Mouse (Mus musculus) heart, postnatal 0 days (tissue): ENCODE results near the gene Creg2. TPM values are rescaled to one million over a fixed set of nuclear protein-coding genes. Genes with fewer than 3 reads are reported as not detected.
"Not testable (repeated sequence)": the region's sequence is repeated elsewhere in the genome, so short reads cannot be mapped to it uniquely, and the experiment has no call there.

Experiments used
- ATAC-seq: fragments of 200-750 bp; cut with Nextera tagmentation; 2 replicates; pipeline ENCODE4 v1.8.0; 2017; ENCODE audit warnings: low read depth, moderate number of reproducible peaks, moderate library complexity; ENCODE audit not compliant: insufficient read depth
- DNase-seq: peaks from one replicate; pipeline ENCODE4 v3.0.0-alpha.2; 2016; ENCODE audit warnings: low spot score
- H3K27ac ChIP-seq: fragments of 300-500 bp; sonication (generic); 2 replicates; pipeline ENCODE4 v1.5.1; 2014; ENCODE audit warnings: low read depth, mild to moderate bottlenecking
- H3K27me3 ChIP-seq: fragments of 300-500 bp; sonication (generic); 2 replicates; pipeline ENCODE4 v1.6.1; 2014; ENCODE audit warnings: low read length, mixed read lengths; ENCODE audit not compliant: control insufficient read depth, insufficient read depth
- H3K36me3 ChIP-seq: fragments of 300-500 bp; sonication (generic); replicated peaks from 2 replicates; pipeline ENCODE4 v1.6.1; 2014; ENCODE audit warnings: low read length, mixed read lengths; ENCODE audit not compliant: control insufficient read depth, insufficient read depth
- H3K4me1 ChIP-seq: fragments of 300-500 bp; sonication (generic); 2 replicates; pipeline ENCODE4 v1.6.1; 2014; ENCODE audit warnings: antibody characterized with exemption; ENCODE audit not compliant: control insufficient read depth, insufficient read depth
- H3K4me2 ChIP-seq: fragments of 300-500 bp; sonication (generic); 2 replicates; pipeline ENCODE4 v1.6.1; 2014; ENCODE audit warnings: low read depth, mild to moderate bottlenecking, low read length, moderate library complexity
- H3K4me3 ChIP-seq: fragments of 300-500 bp; sonication (generic); 2 replicates; pipeline ENCODE4 v1.5.1; 2014; ENCODE audit warnings: low read depth, low read length
- H3K9ac ChIP-seq: fragments of 300-500 bp; sonication (generic); replicated peaks from 2 replicates; pipeline ENCODE4 v1.6.1; 2014; ENCODE audit warnings: low read depth, low read length, mixed read lengths
- H3K9me3 ChIP-seq: fragments of 300-500 bp; sonication (generic); replicated peaks from 2 replicates; pipeline ENCODE4 v1.6.1; 2016; ENCODE audit warnings: low read length; ENCODE audit not compliant: control insufficient read depth
- CTCF ChIP-seq: IDR thresholded peaks from 2 replicates; pipeline ENCODE4 v1.5.1; 2016; ENCODE audit warnings: antibody characterized with exemption, control low read depth, low read depth
- EP300 ChIP-seq: IDR thresholded peaks from 2 replicates; pipeline ENCODE4 v1.6.1; 2016; ENCODE audit warnings: antibody characterized with exemption, low read depth
- WGBS: fragments of 180-500 bp; shearing (Covaris S2); extraction: QIAGEN DNeasy Blood & Tissue Kit; methylation state at CpG from one replicate; pipeline ENCODE4 v1.1.7; 2014; 5-methylcytosine and 5-hydroxymethylcytosine counted together
- polyA plus RNA-seq: library from polyadenylated mRNA; unstranded; fragments of >200 nt; fragmentation: Nextera tagmentation; extraction: Ambion mirVana; gene quantifications from 2 replicates; pipeline ENCODE4 v1.2.1, GENCODE M21; 2015
- total RNA-seq: library from RNA; depleted of rRNA; stranded (reverse); fragments of >200 nt; gene quantifications from 2 replicates; pipeline ENCODE4 v1.2.3, GENCODE M21; 2014; ENCODE audit warnings: low replicate concordance

The Creg2 gene
- total and polyA plus RNA-seq, 2 experiments from 2014 or later = 0.03 TPM; not detected in 1

- WGBS = 66% methylated on average over 4 of the region's 4 CpGs
Observed at GRCm38 (mm10) chr1:39592090-39592489, 59.2 kb downstream of the Creg2 start.

GRCm38 (mm10) chr1:39591557-39591956 lies 59.7 kb downstream of the Creg2 start:
- H3K9ac ChIP-seq, DNase-seq, H3K4me1 ChIP-seq, H3K27ac ChIP-seq, H3K36me3 ChIP-seq, H3K9me3 ChIP-seq, H3K4me3 ChIP-seq, ATAC-seq, H3K27me3 ChIP-seq, H3K4me2 ChIP-seq: not testable (repeated sequence)
- 61% methylated on average over 1 of the region's 1 CpGs for WGBS

More at GRCm38 (mm10) chr1:39592090-39592489, 59.2 kb downstream of the Creg2 start:
- H3K9me3 ChIP-seq = no peaks in the 10 kb centered on the region
- DNase-seq (no peak), ATAC-seq (no peak)
- no peak overlapping the region for H3K9ac ChIP-seq
- no peaks in the 10 kb centered on the region for H3K4me1 ChIP-seq
- no peak overlapping the region for H3K27ac ChIP-seq
- H3K4me3 ChIP-seq = no peak overlapping the region
- H3K36me3 ChIP-seq = no peaks in the 10 kb centered on the region
- H3K27me3 ChIP-seq = no peaks in the 10 kb centered on the region
- TF ChIP-seq EP300 = no peak
- no peak overlapping the region for H3K4me2 ChIP-seq

GRCm38 (mm10) chr1:39590193-39590592 lies 61.1 kb downstream of the Creg2 start:
- TF ChIP-seq EP300 (no peak), CTCF (no peak)
- ATAC-seq (no peak), DNase-seq (no peak)
- H3K9me3 ChIP-seq = no peaks in the 10 kb centered on the region
- no peaks in the 10 kb centered on the region for H3K4me1 ChIP-seq
- H3K36me3 ChIP-seq = no peaks in the 10 kb centered on the region
- no peak overlapping the region for H3K4me2 ChIP-seq
- H3K27ac ChIP-seq = no peak overlapping the region
- H3K9ac ChIP-seq = no peak overlapping the region
- WGBS = 77% methylated on average over 5 of the region's 5 CpGs
- no peaks in the 10 kb centered on the region for H3K27me3 ChIP-seq
- H3K4me3 ChIP-seq = no peak overlapping the region

GRCm38 (mm10) chr1:39585416-39585815 lies 65.9 kb downstream of the Creg2 start:
- DNase-seq = no peak
- Histone ChIP-seq H3K27me3 (no peaks in the 10 kb centered on the region), H3K27ac (no peak overlapping the region), H3K4me3 (no peak overlapping the region), H3K9ac (no peak overlapping the region), H3K36me3 (no peaks in the 10 kb centered on the region), H3K9me3 (no peaks in the 10 kb centered on the region), H3K4me1 (no peaks in the 10 kb centered on the region), H3K4me2 (no peak overlapping the region)
- TF ChIP-seq EP300 (no peak), CTCF (no peak)
- no peak for ATAC-seq
- WGBS = 76% methylated on average over 9 of the region's 9 CpGs

- Histone ChIP-seq H3K27me3 (no peaks in the 10 kb centered on the region), H3K36me3 (no peaks in the 10 kb centered on the region), H3K9ac (no peak overlapping the region), H3K4me1 (no peaks in the 10 kb centered on the region), H3K27ac (no peak overlapping the region), H3K9me3 (no peaks in the 10 kb centered on the region), H3K4me3 (no peak overlapping the region), H3K4me2 (no peak overlapping the region)
- no peak for TF ChIP-seq EP300
- TF ChIP-seq CTCF = no peak
- DNase-seq = no peak
- no peak for ATAC-seq
- 79% methylated on average over 9 of the region's 9 CpGs for WGBS
Observed at GRCm38 (mm10) chr1:39583173-39583572, 68.1 kb downstream of the Creg2 start.

- Histone ChIP-seq H3K4me2 (no peak overlapping the region), H3K4me1 (0 out of 2 replicates have a peak, but pooled peaks cover 2% of the 10 kb centered on the region), H3K9me3 (no peaks in the 10 kb centered on the region), H3K36me3 (no peaks in the 10 kb centered on the region), H3K27me3 (no peaks in the 10 kb centered on the region), H3K4me3 (no peak overlapping the region), H3K27ac (no peak overlapping the region), H3K9ac (no peak overlapping the region)
- ATAC-seq (no peak), DNase-seq (no peak)
- WGBS = 42% methylated on average over 2 of the region's 3 CpGs
- TF ChIP-seq CTCF (no peak), EP300 (no peak)
Observed at GRCm38 (mm10) chr1:39581215-39581614, 70.1 kb downstream of the Creg2 start.
